Mouse (Mus musculus): ENCODE measurements around the gene Zfp865. TPM values are rescaled to one million over a fixed set of nuclear protein-coding genes. Genes with fewer than 3 reads are reported as not detected.
A peak's percentile ranks its signal among the peaks of the same experiment; 100 is the strongest.
"Not testable (repeated sequence)": the region's sequence is repeated elsewhere in the genome, so short reads cannot be mapped to it uniquely, and the experiment has no call there.

Gene Zfp865
- polyA plus RNA-seq, 1 experiment = 37.3 TPM

GRCm38 (mm10) chr7:5073586-5073985 is 53.4 kb downstream of the Zfp865 start:
- Histone ChIP-seq H3K36me3 (ENCODE audit: control insufficient read depth, insufficient read depth, low read length) (peaks cover 83% of the 10 kb centered on the region), H3K27ac (ENCODE audit: insufficient read depth, low read depth, low read length) (no peak overlapping the region), H3K4me1 (ENCODE audit: control insufficient read depth, insufficient read depth, insufficient read length, low read length) (no peaks in the 10 kb centered on the region), H3K27me3 (ENCODE audit: control insufficient read depth, insufficient read depth, low read length) (no peaks in the 10 kb centered on the region), H3K4me3 (ENCODE audit: low read depth, low read length) (no peak overlapping the region)
- 29% methylated on average over 1 of the region's 1 CpGs for WGBS
- TF ChIP-seq CTCF (IDR thresholded peaks at IDR 0.05; ENCODE audit: extremely low read depth, insufficient read length, insufficient replicate concordance, low read depth, low read length) = no peak
- no peak for TF ChIP-seq POLR2A (IDR thresholded peaks at IDR 0.05; ENCODE audit: low read depth, low read length)

GRCm38 (mm10) chr7:5074984-5075383 is 54.8 kb downstream of the Zfp865 start:
- peaks cover 73% of the 10 kb centered on the region for H3K36me3 ChIP-seq (ENCODE audit: control insufficient read depth, insufficient read depth, low read length)
- no peaks in the 10 kb centered on the region for H3K27me3 ChIP-seq (ENCODE audit: control insufficient read depth, insufficient read depth, low read length)
- no peak overlapping the region for H3K4me3 ChIP-seq (ENCODE audit: low read depth, low read length)
- H3K27ac ChIP-seq (ENCODE audit: insufficient read depth, low read depth, low read length) = no peak overlapping the region
- peaks cover 1% of the 10 kb centered on the region; the same call in 1 of the 2 replicates for H3K4me1 ChIP-seq (ENCODE audit: control insufficient read depth, insufficient read depth, insufficient read length, low read length)
- WGBS = 89% methylated on average over 5 of the region's 5 CpGs
- no peak for TF ChIP-seq POLR2A (IDR thresholded peaks at IDR 0.05; ENCODE audit: low read depth, low read length)
- no peak for TF ChIP-seq CTCF (IDR thresholded peaks at IDR 0.05; ENCODE audit: extremely low read depth, insufficient read length, insufficient replicate concordance, low read depth, low read length)

- no peak overlapping the region for H3K4me3 ChIP-seq (ENCODE audit: low read depth, low read length)
- 59% methylated on average over 2 of the region's 2 CpGs for WGBS
- H3K27ac ChIP-seq (ENCODE audit: insufficient read depth, low read depth, low read length) = no peak overlapping the region
- peaks cover 1% of the 10 kb centered on the region; the same call in 1 of the 2 replicates for H3K4me1 ChIP-seq (ENCODE audit: control insufficient read depth, insufficient read depth, insufficient read length, low read length)
- H3K36me3 ChIP-seq (ENCODE audit: control insufficient read depth, insufficient read depth, low read length) = peaks cover 56% of the 10 kb centered on the region
- no peaks in the 10 kb centered on the region for H3K27me3 ChIP-seq (ENCODE audit: control insufficient read depth, insufficient read depth, low read length)
- TF ChIP-seq CTCF (IDR thresholded peaks at IDR 0.05; ENCODE audit: extremely low read depth, insufficient read length, insufficient replicate concordance, low read depth, low read length) = no peak
- TF ChIP-seq POLR2A (IDR thresholded peaks at IDR 0.05; ENCODE audit: low read depth, low read length) = no peak
These were observed 56.8 kb downstream of the Zfp865 start for GRCm38 (mm10) chr7:5076931-5077330.

- Histone ChIP-seq H3K4me1 (ENCODE audit: control insufficient read depth, insufficient read depth, insufficient read length, low read length) (peaks cover 14% of the 10 kb centered on the region), H3K4me3 (ENCODE audit: low read depth, low read length) (peak overlapping the region; percentile 91), H3K36me3 (ENCODE audit: control insufficient read depth, insufficient read depth, low read length) (peaks cover 40% of the 10 kb centered on the region), H3K27ac (ENCODE audit: insufficient read depth, low read depth, low read length) (peak overlapping the region; percentile 77)
- WGBS = 41% methylated on average over 10 of the region's 13 CpGs
- not testable (repeated sequence) for H3K27me3 ChIP-seq (ENCODE audit: control insufficient read depth, insufficient read depth, low read length)
These were observed 59.3 kb downstream of the Zfp865 start for GRCm38 (mm10) chr7:5079365-5080009.

- H3K27me3 ChIP-seq (ENCODE audit: control insufficient read depth, insufficient read depth, low read length) = no peaks in the 10 kb centered on the region
- peaks cover 20% of the 10 kb centered on the region for H3K4me1 ChIP-seq (ENCODE audit: control insufficient read depth, insufficient read depth, insufficient read length, low read length)
- H3K4me3 ChIP-seq (ENCODE audit: low read depth, low read length) = peak within 1 kb of the TSS; percentile 91
- TF ChIP-seq POLR2A (IDR thresholded peaks at IDR 0.05; ENCODE audit: low read depth, low read length) = 0 out of 2 replicates have a peak, but pooled peaks have one; percentile 10
- no peak for TF ChIP-seq CTCF (IDR thresholded peaks at IDR 0.05; ENCODE audit: extremely low read depth, insufficient read length, insufficient replicate concordance, low read depth, low read length)
- peaks cover 40% of the 10 kb centered on the region for H3K36me3 ChIP-seq (ENCODE audit: control insufficient read depth, insufficient read depth, low read length)
- WGBS = under 1% methylated on average over 81 of the region's 81 CpGs
- peak within 1 kb of the TSS; percentile 87 for H3K27ac ChIP-seq (ENCODE audit: insufficient read depth, low read depth, low read length)
These were observed 60.0 kb downstream of the Zfp865 start, which contains the start of gene Epn1 for GRCm38 (mm10) chr7:5080010-5080751. Epn1 (plus strand) TSS chr7:5080235.

- Histone ChIP-seq H3K27ac (ENCODE audit: insufficient read depth, low read depth, low read length) (peak overlapping the region; percentile 87), H3K4me1 (ENCODE audit: control insufficient read depth, insufficient read depth, insufficient read length, low read length) (peaks cover 24% of the 10 kb centered on the region), H3K27me3 (ENCODE audit: control insufficient read depth, insufficient read depth, low read length) (no peaks in the 10 kb centered on the region), H3K36me3 (ENCODE audit: control insufficient read depth, insufficient read depth, low read length) (peaks cover 42% of the 10 kb centered on the region), H3K4me3 (ENCODE audit: low read depth, low read length) (peak overlapping the region; percentile 91)
- TF ChIP-seq CTCF (IDR thresholded peaks at IDR 0.05; ENCODE audit: extremely low read depth, insufficient read length, insufficient replicate concordance, low read depth, low read length) (no peak), POLR2A (IDR thresholded peaks at IDR 0.05; ENCODE audit: low read depth, low read length) (no peak)
- WGBS = 2% methylated on average over 6 of the region's 6 CpGs
These were observed 60.6 kb downstream of the Zfp865 start for GRCm38 (mm10) chr7:5080815-5081214.

GRCm38 (mm10) chr7:5081241-5081640 is 61.1 kb downstream of the Zfp865 start:
- 17% methylated on average over 6 of the region's 6 CpGs for WGBS
- Histone ChIP-seq H3K4me3 (ENCODE audit: low read depth, low read length) (peak overlapping the region; percentile 54), H3K27me3 (ENCODE audit: control insufficient read depth, insufficient read depth, low read length) (no peaks in the 10 kb centered on the region), H3K27ac (ENCODE audit: insufficient read depth, low read depth, low read length) (peak overlapping the region; percentile 88), H3K36me3 (ENCODE audit: control insufficient read depth, insufficient read depth, low read length) (peaks cover 42% of the 10 kb centered on the region), H3K4me1 (ENCODE audit: control insufficient read depth, insufficient read depth, insufficient read length, low read length) (peaks cover 26% of the 10 kb centered on the region)
- TF ChIP-seq POLR2A (IDR thresholded peaks at IDR 0.05; ENCODE audit: low read depth, low read length) (no peak), CTCF (IDR thresholded peaks at IDR 0.05; ENCODE audit: extremely low read depth, insufficient read length, insufficient replicate concordance, low read depth, low read length) (no peak)
